Mouse (Mus musculus) lung, postnatal 0 days (tissue): ENCODE data around the gene Shank1. TPM values are rescaled to one million over a fixed set of nuclear protein-coding genes. Genes with fewer than 3 reads are reported as not detected.

Experiments used
- ATAC-seq: fragments of 200-750 bp; cut with Nextera tagmentation; 2 replicates; pipeline ENCODE4 v1.8.0; 2017; ENCODE audit warnings: moderate library complexity
- DNase-seq: peaks from one replicate; pipeline ENCODE4 v3.0.0-alpha.2; 2016; ENCODE audit warnings: low spot score
- H3K27ac ChIP-seq: fragments of 300-500 bp; sonication (generic); 2 replicates; pipeline ENCODE4 v1.5.1; 2014; ENCODE audit warnings: antibody characterized with exemption, mild to moderate bottlenecking, low read length, mixed read lengths
- H3K27me3 ChIP-seq: fragments of 300-500 bp; sonication (generic); replicated peaks from 2 replicates; pipeline ENCODE4 v1.6.1; 2014; ENCODE audit warnings: low read length, mixed read lengths; ENCODE audit not compliant: insufficient read depth
- H3K36me3 ChIP-seq: fragments of 300-500 bp; sonication (generic); 2 replicates; pipeline ENCODE4 v1.6.1; 2014; ENCODE audit warnings: low read length, mixed read lengths; ENCODE audit not compliant: insufficient read depth
- H3K4me1 ChIP-seq: fragments of 300-500 bp; sonication (generic); 2 replicates; pipeline ENCODE4 v1.6.1; 2014; ENCODE audit warnings: antibody characterized with exemption, low read depth, low read length, mixed read lengths; ENCODE audit not compliant: insufficient read depth
- H3K4me2 ChIP-seq: fragments of 300-500 bp; sonication (generic); replicated peaks from 2 replicates; pipeline ENCODE4 v1.6.1; 2014; ENCODE audit warnings: low read depth, mild to moderate bottlenecking, low read length, moderate library complexity, mixed read lengths
- H3K4me3 ChIP-seq: fragments of 300-500 bp; sonication (generic); 2 replicates; pipeline ENCODE4 v1.5.1; 2014; ENCODE audit warnings: low read depth, low read length
- H3K9ac ChIP-seq: fragments of 300-500 bp; sonication (generic); replicated peaks from 2 replicates; pipeline ENCODE4 v1.6.1; 2014; ENCODE audit warnings: low read depth, mild to moderate bottlenecking
- H3K9me3 ChIP-seq: fragments of 300-500 bp; sonication (generic); 2 replicates; pipeline ENCODE4 v1.6.1; 2016; ENCODE audit warnings: low read length, mixed read lengths
- CTCF ChIP-seq: IDR thresholded peaks from 2 replicates; pipeline ENCODE4 v1.5.1; 2016; ENCODE audit warnings: antibody characterized with exemption, mild to moderate bottlenecking
- EP300 ChIP-seq: IDR thresholded peaks from 2 replicates; pipeline ENCODE4 v1.6.1; 2016; ENCODE audit warnings: antibody characterized with exemption, mild to moderate bottlenecking, control low read depth
- WGBS: fragments of 180-500 bp; shearing (Covaris S2); extraction: QIAGEN DNeasy Blood & Tissue Kit; methylation state at CpG from one replicate; pipeline ENCODE4 v1.1.7; 2014; 5-methylcytosine and 5-hydroxymethylcytosine counted together
- polyA plus RNA-seq: library from polyadenylated mRNA; unstranded; fragments of >200 nt; fragmentation: Nextera tagmentation; extraction: Ambion mirVana; gene quantifications from 2 replicates; pipeline ENCODE4 v1.2.1, GENCODE M21; 2015

Gene Shank1
- polyA plus RNA-seq, 1 experiment from 2014 or later: 0.23 TPM

DNA sequence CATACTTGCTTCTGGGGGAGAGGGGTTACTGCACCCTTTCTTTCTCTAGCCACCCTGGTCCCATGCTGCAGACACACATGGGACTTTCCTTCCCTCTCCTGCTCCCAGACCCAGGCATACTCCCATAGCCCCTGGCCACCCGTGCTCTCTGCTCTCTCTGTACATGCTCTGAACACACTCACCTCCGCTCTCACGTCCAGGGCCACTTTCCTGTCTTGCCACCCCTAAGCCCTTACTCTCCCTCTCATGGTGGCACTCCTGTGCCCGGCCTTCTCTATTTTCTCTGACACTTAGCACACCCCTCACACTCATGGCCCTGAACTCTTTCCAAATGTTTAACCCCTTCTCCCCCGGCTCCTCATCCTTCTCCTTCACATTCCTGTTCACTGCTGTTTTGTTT lies 48.0 kb downstream of the Shank1 start:
- peak; percentile 62 for ATAC-seq
- no peak overlapping the region for H3K4me3 ChIP-seq
- peak overlapping the region; percentile 27 for H3K4me2 ChIP-seq
- DNase-seq: peak; percentile 84
- H3K4me1 ChIP-seq: 0 out of 2 replicates have a peak, but pooled peaks cover 3% of the 10 kb centered on the region
- H3K36me3 ChIP-seq: no peaks in the 10 kb centered on the region
- H3K9me3 ChIP-seq: no peaks in the 10 kb centered on the region
- H3K27ac ChIP-seq: peak overlapping the region; percentile 62
- H3K9ac ChIP-seq: no peak overlapping the region
- WGBS: 8% methylated on average over 5 of the region's 5 CpGs
- TF ChIP-seq CTCF (no peak), EP300 (no peak)
- H3K27me3 ChIP-seq: peaks cover 56% of the 10 kb centered on the region

GRCm38 (mm10) chr7:44358886-44359654 lies 49.0 kb downstream of the Shank1 start:
- H3K36me3 ChIP-seq: no peaks in the 10 kb centered on the region
- peak overlapping the region; percentile 36; the same call in 1 of the 2 replicates for H3K9ac ChIP-seq
- peak overlapping the region; percentile 29 for H3K4me3 ChIP-seq
- TF ChIP-seq CTCF (no peak), EP300 (no peak)
- ATAC-seq (no peak), DNase-seq (peak; percentile 19)
- peak overlapping the region; percentile 68 for H3K4me2 ChIP-seq
- H3K9me3 ChIP-seq: no peaks in the 10 kb centered on the region
- H3K27ac ChIP-seq: peak overlapping the region; percentile 72
- WGBS: 8% methylated on average over 14 of the region's 26 CpGs
- peaks cover 46% of the 10 kb centered on the region for H3K27me3 ChIP-seq
- H3K4me1 ChIP-seq: 0 out of 2 replicates have a peak, but pooled peaks cover 3% of the 10 kb centered on the region

DNA sequence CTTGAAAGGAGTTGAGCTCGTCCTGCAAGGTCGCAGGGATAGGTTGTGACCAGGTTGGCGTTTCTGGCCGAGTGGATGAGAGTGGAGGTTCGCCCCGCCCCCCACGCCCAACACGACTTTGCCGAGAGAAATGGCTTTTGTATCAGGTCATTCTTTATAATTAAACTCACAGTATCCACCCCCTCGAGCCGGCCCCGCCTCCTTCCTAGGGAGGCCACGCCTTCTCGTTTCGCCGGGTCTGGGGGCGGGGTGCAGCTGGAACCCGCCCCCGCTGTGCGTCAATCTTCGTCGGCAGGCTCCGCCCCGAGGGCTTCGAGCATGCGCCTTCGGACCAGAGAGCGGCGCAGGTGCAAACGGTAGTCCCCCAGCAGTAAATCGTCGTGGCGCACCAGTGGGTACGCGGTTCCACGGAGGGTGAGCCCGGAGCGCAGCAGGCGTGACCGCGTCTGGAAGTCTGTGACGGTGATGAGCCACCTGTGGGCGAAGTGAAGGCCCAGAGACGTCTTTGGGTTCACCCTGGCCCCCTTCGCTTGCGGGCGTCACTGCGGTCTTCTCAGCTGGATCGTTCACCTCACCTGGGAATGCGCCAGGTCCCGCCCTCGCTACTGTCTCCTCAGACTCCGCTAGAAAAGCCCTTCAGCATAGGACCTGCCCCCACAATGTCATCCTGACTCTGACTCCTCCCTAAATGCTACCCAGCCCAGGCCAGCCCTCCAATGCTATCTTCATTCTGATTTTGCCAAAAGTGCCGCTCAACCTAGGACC lies 50.0 kb downstream of the Shank1 start:
- 0 out of 2 replicates have a peak, but pooled peaks cover 3% of the 10 kb centered on the region for H3K4me1 ChIP-seq
- peaks cover 36% of the 10 kb centered on the region for H3K27me3 ChIP-seq
- DNase-seq: peak; percentile 96

GRCm38 (mm10) chr7:44360792-44361301 lies 50.8 kb downstream of the Shank1 start:
- Histone ChIP-seq H3K36me3 (no peaks in the 10 kb centered on the region), H3K9ac (no peak overlapping the region), H3K4me3 (peak overlapping the region; percentile 29), H3K9me3 (no peaks in the 10 kb centered on the region), H3K27ac (no peak overlapping the region), H3K4me1 (0 out of 2 replicates have a peak, but pooled peaks cover 3% of the 10 kb centered on the region), H3K4me2 (peak overlapping the region; percentile 68), H3K27me3 (peaks cover 29% of the 10 kb centered on the region)
- TF ChIP-seq CTCF: 0 out of 2 replicates have a peak, but pooled peaks have one; percentile 7
- TF ChIP-seq EP300: no peak
- ATAC-seq: peak; percentile 3
- 10% methylated on average over 21 of the region's 21 CpGs for WGBS
- peak; percentile 32 for DNase-seq

More for the DNA sequence above, 50.0 kb downstream of the Shank1 start:
- Histone ChIP-seq H3K36me3 (no peaks in the 10 kb centered on the region), H3K9me3 (no peaks in the 10 kb centered on the region), H3K4me3 (peak overlapping the region; percentile 29), H3K9ac (no peak overlapping the region), H3K4me2 (peak overlapping the region; percentile 68), H3K27ac (peak overlapping the region; percentile 72)
- no peak; the same call in 1 of the 2 replicates for TF ChIP-seq CTCF
- no peak for TF ChIP-seq EP300
- ATAC-seq: peak; percentile 82
- WGBS: 1% methylated on average over 54 of the region's 54 CpGs

DNA sequence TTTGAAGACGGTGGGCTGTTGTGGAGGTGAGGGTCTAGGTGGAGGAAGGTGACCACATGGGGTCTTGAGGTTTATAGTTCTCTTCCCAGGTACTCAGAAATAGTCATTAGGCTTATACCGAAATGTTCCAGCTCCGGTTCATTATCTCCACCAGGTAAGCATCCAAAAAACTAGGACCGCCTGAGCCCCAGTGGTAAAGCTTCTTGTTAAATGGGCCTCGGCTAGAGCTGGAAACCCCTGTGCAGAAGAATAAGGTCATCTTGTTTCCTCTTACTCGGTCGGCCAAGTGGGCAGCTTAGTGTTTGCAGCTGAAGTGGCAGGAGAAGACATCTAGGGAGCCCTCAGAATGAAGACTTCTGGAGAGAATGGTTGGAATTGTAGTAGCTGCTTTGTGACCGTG lies 62.6 kb downstream of the Shank1 start:
- H3K27me3 ChIP-seq: no peaks in the 10 kb centered on the region
- WGBS: 87% methylated on average over 8 of the region's 8 CpGs
- H3K36me3 ChIP-seq: no peaks in the 10 kb centered on the region
- no peaks in the 10 kb centered on the region for H3K9me3 ChIP-seq
- H3K9ac ChIP-seq: no peak overlapping the region
- H3K4me2 ChIP-seq: no peak overlapping the region
- H3K4me1 ChIP-seq: peaks cover 2% of the 10 kb centered on the region; the same call in 1 of the 2 replicates
- no peak for TF ChIP-seq CTCF
- H3K27ac ChIP-seq: no peak overlapping the region
- no peak for DNase-seq
- H3K4me3 ChIP-seq: no peak overlapping the region
- no peak for ATAC-seq

DNA sequence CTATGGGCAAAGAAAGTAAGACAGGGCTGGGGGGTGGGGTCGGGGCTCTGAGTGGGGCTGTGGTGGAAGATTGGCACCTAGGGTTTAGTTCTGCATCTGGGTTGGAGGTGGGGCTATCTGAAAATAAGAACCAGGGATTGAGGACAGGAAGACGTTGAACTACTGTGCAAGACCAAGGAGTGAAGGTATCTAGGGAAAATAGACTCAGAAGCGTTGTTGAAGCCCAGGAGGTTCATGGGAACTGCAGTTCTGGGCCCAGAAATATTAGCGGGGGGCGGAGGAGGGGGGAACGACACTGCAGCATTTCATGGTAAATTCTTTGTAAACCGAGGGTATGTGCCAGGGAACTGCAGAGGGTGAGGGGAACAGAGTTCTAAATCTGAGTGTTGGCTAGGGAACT lies 63.4 kb downstream of the Shank1 start:
- no peaks in the 10 kb centered on the region for H3K9me3 ChIP-seq

More for the DNA sequence above, 63.4 kb downstream of the Shank1 start:
- no peaks in the 10 kb centered on the region for H3K36me3 ChIP-seq
- peak overlapping the region; percentile 54 for H3K4me3 ChIP-seq
- DNase-seq (no peak), ATAC-seq (peak; percentile 46)
- H3K4me1 ChIP-seq: peaks cover 2% of the 10 kb centered on the region; the same call in 1 of the 2 replicates
- no peak overlapping the region for H3K9ac ChIP-seq
- H3K4me2 ChIP-seq: peak overlapping the region; percentile 82
- no peaks in the 10 kb centered on the region for H3K27me3 ChIP-seq
- H3K27ac ChIP-seq: no peak overlapping the region
- WGBS: 7% methylated on average over 7 of the region's 7 CpGs
- TF ChIP-seq CTCF: no peak
- TF ChIP-seq EP300: no peak
